ENCODE assay signal across 28 mouse cellular contexts in genomic region chr1:149256866-149257265, GRCm38 (mm10).
DNase-seq lines count a peak whose midpoint lies in the region; ATAC-seq and TF ChIP-seq lines count a peak whose summit lies in the region.
"Had no signal": no experiment of that assay in that cellular context is flagged by ENCODE, and none has a peak within 500 bp of the region (broad histone marks: within the 10 kb centered on the region; RNA-seq: fewer than 3 reads in every experiment).

No protein-coding gene starts in this region.

- no peaks in the 10 kb centered on the region for H3K4me1 ChIP-seq in forebrain, embryonic 13.5 days
- no peaks in the 10 kb centered on the region for H3K4me1 ChIP-seq in forebrain, embryonic 10.5 days
- no peaks in the 10 kb centered on the region for H3K4me1 ChIP-seq in midbrain, embryonic 14.5 days (ENCODE audit: control insufficient read depth, insufficient read depth, low read length)
- H3K4me1 ChIP-seq in midbrain, embryonic 10.5 days, result no peaks in the 10 kb centered on the region
- no peaks in the 10 kb centered on the region for H3K4me1 ChIP-seq in forebrain, postnatal 0 days (ENCODE audit: insufficient read depth)
- H3K4me1 ChIP-seq: embryonic facial prominence, embryonic 10.5 days; heart, embryonic 12.5 days; hindbrain, embryonic 10.5 days; kidney, embryonic 15.5 days; liver, embryonic 13.5 days had no signal

- TF ChIP-seq CTCF in forebrain, postnatal 0 days (IDR thresholded peaks at IDR 0.05; ENCODE audit: low read depth), result no peak

- peak; percentile 69; the same call in 1 of the 2 replicates for ATAC-seq in forebrain, embryonic 13.5 days
- ATAC-seq in midbrain, embryonic 14.5 days (ENCODE audit: low FRiP score, low TSS enrichment), result peak; percentile 31; the same call in 1 of the 2 replicates
- no peak for ATAC-seq in forebrain, postnatal 0 days
- ATAC-seq: intestine, postnatal 0 days had no signal

- no peaks in the 10 kb centered on the region for H3K27me3 ChIP-seq in forebrain, embryonic 13.5 days
- H3K27me3 ChIP-seq in forebrain, embryonic 10.5 days (ENCODE audit: poor library complexity, severe bottlenecking), result no peaks in the 10 kb centered on the region
- no peaks in the 10 kb centered on the region for H3K27me3 ChIP-seq in midbrain, embryonic 14.5 days (ENCODE audit: control insufficient read depth, insufficient read depth, low read length)
- no peaks in the 10 kb centered on the region for H3K27me3 ChIP-seq in midbrain, embryonic 10.5 days (ENCODE audit: low read depth, poor library complexity, severe bottlenecking)
- H3K27me3 ChIP-seq in forebrain, postnatal 0 days (ENCODE audit: insufficient read depth, low read length), result no peaks in the 10 kb centered on the region
- H3K27me3 ChIP-seq: CH12.LX; heart, embryonic 12.5 days; kidney, embryonic 15.5 days; liver, embryonic 13.5 days had no signal

- no peak overlapping the region for H3K4me2 ChIP-seq in forebrain, embryonic 13.5 days
- H3K4me2 ChIP-seq in midbrain, embryonic 14.5 days (ENCODE audit: low read length), result no peak overlapping the region
- H3K4me2 ChIP-seq in forebrain, postnatal 0 days (ENCODE audit: low read depth), result no peak overlapping the region
- H3K4me2 ChIP-seq: heart, embryonic 12.5 days; kidney, embryonic 15.5 days; liver, embryonic 13.5 days had no signal

- no peak overlapping the region for H3K4me3 ChIP-seq in forebrain, embryonic 13.5 days
- no peak overlapping the region for H3K4me3 ChIP-seq in forebrain, embryonic 10.5 days
- H3K4me3 ChIP-seq in midbrain, embryonic 14.5 days (replicated peaks; ENCODE audit: low read depth, low read length), result no peak overlapping the region
- H3K4me3 ChIP-seq in midbrain, embryonic 10.5 days, result no peak overlapping the region
- H3K4me3 ChIP-seq in forebrain, postnatal 0 days (ENCODE audit: low read depth, low read length), result no peak overlapping the region
- H3K4me3 ChIP-seq: embryonic facial prominence, embryonic 10.5 days; heart, embryonic 12.5 days; hindbrain, embryonic 10.5 days; kidney, embryonic 15.5 days; left cerebral cortex, adult 2 months; liver, embryonic 13.5 days had no signal

- H3K36me3 ChIP-seq in forebrain, embryonic 13.5 days (ENCODE audit: poor library complexity, severe bottlenecking), result no peaks in the 10 kb centered on the region
- H3K36me3 ChIP-seq in forebrain, embryonic 10.5 days (replicated peaks), result no peaks in the 10 kb centered on the region
- no peaks in the 10 kb centered on the region for H3K36me3 ChIP-seq in midbrain, embryonic 14.5 days (ENCODE audit: control insufficient read depth, insufficient read depth, low read length)
- no peaks in the 10 kb centered on the region for H3K36me3 ChIP-seq in midbrain, embryonic 10.5 days
- H3K36me3 ChIP-seq in forebrain, postnatal 0 days (ENCODE audit: insufficient read depth), result no peaks in the 10 kb centered on the region
- H3K36me3 ChIP-seq: embryonic facial prominence, embryonic 10.5 days; G1E; heart, embryonic 12.5 days; hindbrain, embryonic 10.5 days; kidney, embryonic 15.5 days; liver, embryonic 13.5 days had no signal

- H3K9ac ChIP-seq in forebrain, embryonic 13.5 days, result no peak overlapping the region
- H3K9ac ChIP-seq in midbrain, embryonic 14.5 days (replicated peaks; ENCODE audit: low read length), result no peak overlapping the region
- H3K9ac ChIP-seq in forebrain, postnatal 0 days, result no peak overlapping the region
- H3K9ac ChIP-seq: heart, embryonic 12.5 days; kidney, embryonic 15.5 days; liver, embryonic 13.5 days had no signal

- H3K27ac ChIP-seq in forebrain, embryonic 13.5 days, result no peak overlapping the region
- no peak overlapping the region for H3K27ac ChIP-seq in forebrain, embryonic 10.5 days
- H3K27ac ChIP-seq in midbrain, embryonic 14.5 days (replicated peaks; ENCODE audit: low read depth, low read length), result no peak overlapping the region
- H3K27ac ChIP-seq in midbrain, embryonic 10.5 days (replicated peaks), result no peak overlapping the region
- no peak overlapping the region for H3K27ac ChIP-seq in forebrain, postnatal 0 days (ENCODE audit: low read depth, low read length)
- H3K27ac ChIP-seq: embryonic facial prominence, embryonic 10.5 days; hindbrain, embryonic 10.5 days; kidney, embryonic 15.5 days; left cerebral cortex, adult 2 months; liver, embryonic 13.5 days; stomach, postnatal 0 days had no signal

- no peaks in the 10 kb centered on the region for H3K9me3 ChIP-seq in forebrain, embryonic 13.5 days (replicated peaks)
- no peaks in the 10 kb centered on the region for H3K9me3 ChIP-seq in forebrain, embryonic 10.5 days
- no peaks in the 10 kb centered on the region for H3K9me3 ChIP-seq in midbrain, embryonic 14.5 days (ENCODE audit: control insufficient read depth, low read length)
- H3K9me3 ChIP-seq in midbrain, embryonic 10.5 days (replicated peaks), result no peaks in the 10 kb centered on the region
- no peaks in the 10 kb centered on the region for H3K9me3 ChIP-seq in forebrain, postnatal 0 days (ENCODE audit: low read length)
- H3K9me3 ChIP-seq: embryonic facial prominence, embryonic 10.5 days; heart, embryonic 12.5 days; hindbrain, embryonic 10.5 days; kidney, embryonic 15.5 days; liver, embryonic 13.5 days had no signal

- 71% methylated on average over 3 of the region's 3 CpGs for WGBS in forebrain, embryonic 13.5 days
- WGBS in forebrain, embryonic 10.5 days, result 85% methylated on average over 3 of the region's 3 CpGs
- 59% methylated on average over 3 of the region's 3 CpGs for WGBS in midbrain, embryonic 14.5 days
- 85% methylated on average over 3 of the region's 3 CpGs for WGBS in midbrain, embryonic 10.5 days
- WGBS in forebrain, postnatal 0 days, result 26% methylated on average over 3 of the region's 3 CpGs

- DNase-seq in forebrain, embryonic 10.5 days (ENCODE audit: extremely low spot score, low spot score), result no peak
- DNase-seq in midbrain, embryonic 14.5 days, result peak; percentile 14
- no peak for DNase-seq in midbrain, embryonic 10.5 days (ENCODE audit: low spot score)
- DNase-seq in forebrain, postnatal 0 days, result peak; percentile 48
- peak; percentile 7 to 16 for DNase-seq in layer of hippocampus, postnatal 36 days
- no peak for DNase-seq in kidney, postnatal 10 days
- no peak for DNase-seq in urinary bladder, adult 2 months (ENCODE audit: low spot score)
- DNase-seq: adrenal gland, postnatal 10 days; B cell, adult 2 months; cerebellum, adult 11 months; gastrocnemius, postnatal 25 days; heart, adult 18-20 months; heart, postnatal 10 days; kidney, postnatal 4 days; liver, embryonic 13.5 days; lung, adult 2 months; lung, postnatal 14 days; thymus, adult 2 months had no signal

Comparison
In these comparisons a context has a peak if more than half of its experiments do, and no peak if none do; other contexts are left out.
1. DNase-seq: peak in midbrain, embryonic 14.5 days (single experiment), forebrain, postnatal 0 days (single experiment) and layer of hippocampus, postnatal 36 days (2 of 2); none in forebrain, embryonic 10.5 days (single experiment), midbrain, embryonic 10.5 days (single experiment), kidney, postnatal 10 days (single experiment) and urinary bladder, adult 2 months (single experiment).